Mouse (Mus musculus) bone marrow macrophage, adult 2 months (primary cell): ENCODE results near the gene Mybphl.

Experiments used
- CTCF ChIP-seq: IDR thresholded peaks from 2 replicates; pipeline ENCODE4 v1.5.1; 2012; ENCODE audit warnings: low read depth, mild to moderate bottlenecking, low read length, moderate library complexity
- POLR2A ChIP-seq: IDR thresholded peaks from 2 replicates; pipeline ENCODE4 v1.6.1; 2012; ENCODE audit warnings: mild to moderate bottlenecking, low read depth, low read length, borderline replicate concordance

GRCm38 (mm10) chr3:108425624-108426018 is 60.9 kb downstream of the Mybphl start:
- TF ChIP-seq CTCF: no peak
- no peak for TF ChIP-seq POLR2A
